Mouse (Mus musculus) urinary bladder, postnatal 25 days (tissue): ENCODE measurements at regions not wholly inside any gene's neighbourhood (a gene's known extent, or its start where the extent isn't known, plus 50 kb on each side); places are given as distances from the start of the nearest gene placed in this dataset.

ENCODE experiments used
- DNase-seq: peaks from one replicate; pipeline ENCODE4 v3.0.0; 2022; ENCODE audit warnings: low spot score

DNA sequence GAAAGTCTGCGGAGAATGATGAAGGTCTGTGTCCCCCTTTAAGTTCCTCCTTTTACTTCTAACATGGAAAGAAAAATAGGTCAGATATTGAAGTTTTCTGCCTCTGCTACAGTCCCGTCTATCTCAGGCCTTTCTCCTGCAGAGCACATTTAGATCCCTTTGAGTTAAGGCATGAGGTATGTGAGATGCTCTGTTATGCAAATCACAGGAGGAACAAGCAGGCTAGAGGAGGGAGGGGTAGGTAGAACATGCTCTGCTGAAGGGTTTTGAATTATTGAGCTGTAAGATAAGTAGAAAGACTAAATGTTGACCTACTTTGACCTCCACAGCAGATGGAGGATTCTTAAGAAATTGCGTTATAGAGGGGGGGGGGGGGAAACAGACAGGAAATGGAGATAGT lies 228.4 kb upstream of the Ldb2 start:
- no peak for DNase-seq

DNA sequence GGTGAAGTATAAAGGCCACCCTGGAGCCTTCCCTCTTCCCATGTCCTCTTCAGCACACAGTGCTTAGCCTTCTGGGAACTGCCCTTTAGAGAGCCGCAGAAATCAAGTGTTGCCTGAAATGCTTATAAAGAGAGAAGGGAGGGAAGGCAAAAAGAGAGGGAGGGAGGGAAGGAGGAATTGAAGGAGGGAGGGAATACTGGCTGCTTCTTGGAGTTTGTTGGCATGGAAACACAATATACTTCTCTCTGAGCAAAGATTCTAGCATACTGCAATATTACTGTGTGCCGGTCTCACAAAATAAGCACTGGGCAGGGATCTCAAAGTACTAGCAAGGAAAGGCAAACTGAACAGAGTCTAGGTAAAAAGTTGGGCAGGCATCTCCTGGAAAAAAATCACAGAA lies 225.9 kb upstream of the Ldb2 start:
- no peak for DNase-seq

DNA sequence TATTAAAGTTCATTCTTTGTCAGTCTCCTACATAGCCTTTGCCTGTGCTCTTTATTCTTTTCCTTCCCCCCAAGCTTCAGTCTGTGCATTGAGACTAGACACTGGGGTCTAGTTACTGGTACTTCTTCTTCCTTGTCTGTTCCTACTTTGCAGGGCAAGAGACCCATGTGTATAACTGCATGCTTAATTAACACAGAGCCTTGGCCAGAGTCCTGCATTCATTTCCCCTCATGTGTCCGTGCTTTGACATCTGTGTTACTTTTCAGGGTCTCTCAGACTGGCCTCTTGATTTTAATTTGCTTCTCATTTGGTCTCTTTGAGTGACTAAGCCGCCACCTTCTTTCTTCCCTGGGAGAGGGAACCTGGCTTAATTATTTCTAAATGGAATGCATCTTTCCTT lies 208.4 kb upstream of the Ldb2 start:
- DNase-seq, result no peak

DNA sequence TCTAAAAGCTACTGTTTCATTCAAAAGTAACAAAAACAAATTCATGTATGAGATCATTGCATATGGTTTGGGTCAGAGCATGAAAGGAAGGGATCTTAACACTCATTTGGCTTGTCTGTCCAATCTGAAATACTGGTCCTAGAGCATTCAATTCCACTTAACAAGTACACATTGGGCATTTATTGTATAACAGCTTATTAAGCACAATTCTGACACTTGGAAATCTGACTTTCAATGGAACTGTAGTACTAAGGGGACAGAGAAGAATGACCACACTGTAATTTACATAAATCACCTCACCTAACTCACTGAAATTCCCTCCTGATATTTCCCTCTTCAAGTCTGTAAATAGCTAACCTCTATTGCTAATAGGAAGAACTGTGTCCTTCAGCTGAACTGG lies 201.5 kb upstream of the Ldb2 start:
- DNase-seq, result no peak

DNA sequence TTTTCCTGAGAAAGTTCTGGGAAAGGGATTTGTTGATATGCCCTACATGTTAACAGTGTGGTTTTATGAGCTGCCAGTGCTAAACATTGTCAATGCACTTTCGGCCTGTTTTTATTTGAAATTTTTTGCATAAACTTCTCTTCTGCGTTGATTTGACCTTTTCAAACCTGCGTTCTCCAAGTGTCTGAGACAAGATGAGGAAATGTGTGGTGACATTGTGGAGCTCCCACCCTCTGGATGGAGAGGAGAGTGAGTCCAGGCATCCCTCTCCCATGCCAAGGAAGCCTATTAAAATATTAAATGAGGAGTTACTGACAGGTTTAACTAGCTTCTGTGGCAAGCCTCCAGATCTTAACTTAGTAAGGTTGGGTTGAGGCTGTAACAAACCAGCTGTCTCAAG lies 199.6 kb upstream of the Ldb2 start:
- no peak for DNase-seq

DNA sequence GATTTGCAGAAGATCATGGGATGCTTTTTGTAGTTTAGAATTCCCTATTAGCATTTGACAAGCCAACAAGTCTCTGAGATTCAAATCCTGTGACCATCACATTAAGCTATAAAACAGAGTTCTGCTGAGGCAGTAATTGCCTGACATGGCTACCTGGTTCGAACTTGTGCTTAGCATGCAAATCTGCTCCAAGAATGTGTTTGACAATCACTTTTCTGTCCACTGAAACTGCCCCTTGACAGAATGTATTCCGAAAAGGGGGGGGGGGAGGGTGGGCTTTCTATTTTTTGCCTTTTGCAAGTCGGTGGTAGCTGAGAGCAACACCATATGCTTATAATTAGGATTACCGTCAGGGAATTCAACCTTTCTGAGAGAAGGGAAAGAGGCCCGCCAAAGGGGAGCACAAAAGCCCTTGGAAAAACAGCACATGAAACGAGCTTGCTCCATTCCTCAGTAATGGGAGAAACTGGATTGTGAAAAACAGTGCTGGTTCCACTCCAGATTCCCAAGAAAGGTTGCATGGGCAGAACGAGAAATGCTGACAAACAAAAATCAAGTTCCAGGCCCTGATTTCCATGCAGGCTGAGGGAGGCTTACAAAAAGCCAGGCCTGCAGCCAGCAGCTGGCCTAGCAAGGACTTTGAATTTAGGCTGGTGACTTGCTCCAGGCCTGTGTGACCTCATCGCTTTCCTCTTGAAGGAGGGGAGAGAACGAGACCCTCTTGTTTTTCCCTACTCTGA lies 176.1 kb upstream of the Ldb2 start:
- no peak for DNase-seq

DNA sequence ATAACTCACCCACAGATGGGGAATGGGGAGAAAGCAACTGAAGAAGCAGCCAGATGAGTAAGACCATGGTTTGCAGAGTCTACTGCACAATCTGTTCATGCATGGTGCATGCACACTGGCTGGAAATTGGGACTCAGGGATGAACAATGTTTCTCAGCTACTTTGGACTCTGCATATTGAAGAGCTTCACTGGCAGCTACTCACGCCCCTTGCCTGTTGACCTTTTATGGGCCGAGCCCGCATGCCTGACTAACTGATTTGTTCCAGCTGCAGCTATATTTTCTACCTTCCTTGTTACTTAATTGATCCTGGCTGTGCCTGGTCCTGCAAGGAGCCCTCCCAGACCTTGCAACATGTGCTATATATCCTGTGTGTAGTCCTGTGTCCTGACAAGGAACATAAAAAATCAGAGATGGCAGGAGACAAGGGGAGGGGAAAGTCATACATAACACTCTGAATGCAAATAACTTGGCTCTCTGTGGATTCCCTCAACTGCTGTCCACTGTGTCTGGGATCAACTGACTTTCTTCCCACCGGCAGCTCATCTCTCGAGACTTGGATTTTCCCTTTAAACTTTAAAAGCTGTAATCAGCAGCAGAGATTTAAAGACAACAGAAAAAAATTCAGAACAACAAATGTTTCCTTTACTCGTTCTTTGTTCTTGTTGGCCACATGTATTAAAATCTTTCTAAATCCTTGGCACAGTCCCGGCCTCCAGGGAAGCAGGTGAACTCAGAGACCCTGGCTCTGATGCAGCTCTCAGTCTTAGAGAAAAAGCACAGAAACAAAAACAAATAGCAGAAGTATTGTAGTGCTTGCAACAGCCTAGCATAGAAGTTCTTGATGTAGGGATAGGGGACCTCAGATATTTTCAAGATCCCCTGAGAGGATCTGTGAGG lies 143.8 kb upstream of the Ldb2 start:
- DNase-seq, result no peak

DNA sequence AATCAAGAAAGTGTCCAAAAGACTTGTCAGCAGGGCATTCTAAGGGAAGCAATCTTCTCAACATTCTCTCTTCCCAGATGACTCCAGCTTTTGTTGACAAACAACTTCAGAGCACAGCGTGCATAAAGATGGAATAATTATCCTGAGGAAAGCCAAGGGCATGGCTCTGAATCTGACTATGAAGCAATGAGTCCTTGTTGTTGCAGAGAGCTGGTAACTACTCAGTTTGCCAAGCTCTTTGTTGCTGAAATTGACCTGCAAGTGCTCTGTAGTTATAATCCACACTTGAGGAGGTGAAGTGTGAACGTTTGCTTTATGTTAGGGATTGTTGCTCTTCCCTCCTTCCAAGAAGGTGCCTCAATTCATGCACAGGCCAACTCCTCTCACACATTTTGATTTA lies 143.1 kb upstream of the Ldb2 start:
- DNase-seq, result no peak

DNA sequence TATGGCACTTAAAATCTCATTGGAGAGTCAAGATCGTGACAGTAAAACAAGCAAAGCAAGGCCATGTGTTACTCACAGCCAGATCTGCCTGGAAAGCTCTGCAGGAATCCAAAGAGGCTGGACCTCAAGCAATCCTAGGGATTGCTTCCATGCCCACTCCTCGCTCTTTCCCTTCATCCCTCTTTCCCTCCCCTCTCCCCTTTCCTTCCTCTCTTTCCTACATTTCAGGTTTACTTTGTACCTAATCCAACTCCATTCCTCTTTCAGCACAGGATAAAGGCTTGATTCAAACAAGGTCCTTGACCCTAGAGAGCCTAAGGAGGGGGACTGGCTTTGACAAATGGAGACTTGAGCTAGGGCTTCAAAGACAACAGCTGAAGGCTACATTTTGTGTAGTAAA lies 126.0 kb upstream of the Ldb2 start:
- DNase-seq, result no peak

DNA sequence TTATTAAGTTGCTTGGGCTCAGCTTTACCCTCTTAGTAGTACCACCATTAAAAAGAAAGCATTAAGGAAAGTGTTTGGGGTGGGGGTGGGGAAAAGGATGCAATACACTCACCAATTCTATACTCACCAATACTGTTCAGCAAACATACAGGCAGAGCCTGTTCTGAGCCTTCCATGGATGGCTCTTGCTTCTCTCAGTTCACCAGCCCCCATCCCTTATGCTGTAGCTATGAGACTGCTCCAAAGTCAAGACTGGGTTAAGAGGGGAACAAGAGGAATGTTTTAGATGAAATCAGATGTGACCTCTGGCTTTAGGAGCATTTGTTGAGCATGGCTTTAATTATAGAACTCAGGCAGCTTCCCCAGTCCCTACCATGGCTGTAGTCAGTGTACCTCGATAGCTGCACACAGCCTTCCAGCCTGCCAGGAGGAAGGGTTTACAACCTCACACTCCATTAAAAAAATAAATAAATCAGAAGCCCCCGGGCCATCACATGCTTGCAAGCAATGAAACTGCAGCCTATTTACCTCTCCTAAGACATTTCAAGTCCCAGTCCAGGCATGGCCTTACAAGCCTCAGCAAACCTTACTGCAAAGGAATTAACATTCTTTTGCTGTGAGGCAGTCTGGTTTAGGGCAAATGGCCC lies 122.8 kb upstream of the Ldb2 start:
- DNase-seq, result no peak

DNA sequence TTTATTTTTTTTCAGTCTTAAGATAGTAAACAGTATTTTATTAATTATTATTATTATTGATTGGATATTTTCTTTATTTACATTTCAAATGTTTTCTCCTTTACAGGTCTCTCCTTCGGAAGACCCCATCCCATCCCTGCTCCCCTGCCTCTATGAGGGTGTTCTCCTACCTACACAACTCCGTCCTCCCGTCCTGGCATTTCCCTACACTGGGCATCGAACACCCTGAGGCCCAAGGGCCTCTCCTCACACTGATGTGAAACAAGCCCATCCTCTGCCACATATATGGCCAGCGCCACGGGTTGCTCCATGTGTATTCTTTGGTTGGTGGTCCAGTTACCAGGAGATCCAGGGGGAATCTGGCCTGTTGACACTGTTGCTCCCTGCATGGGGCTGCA lies 118.3 kb upstream of the Ldb2 start:
- DNase-seq, result no peak

DNA sequence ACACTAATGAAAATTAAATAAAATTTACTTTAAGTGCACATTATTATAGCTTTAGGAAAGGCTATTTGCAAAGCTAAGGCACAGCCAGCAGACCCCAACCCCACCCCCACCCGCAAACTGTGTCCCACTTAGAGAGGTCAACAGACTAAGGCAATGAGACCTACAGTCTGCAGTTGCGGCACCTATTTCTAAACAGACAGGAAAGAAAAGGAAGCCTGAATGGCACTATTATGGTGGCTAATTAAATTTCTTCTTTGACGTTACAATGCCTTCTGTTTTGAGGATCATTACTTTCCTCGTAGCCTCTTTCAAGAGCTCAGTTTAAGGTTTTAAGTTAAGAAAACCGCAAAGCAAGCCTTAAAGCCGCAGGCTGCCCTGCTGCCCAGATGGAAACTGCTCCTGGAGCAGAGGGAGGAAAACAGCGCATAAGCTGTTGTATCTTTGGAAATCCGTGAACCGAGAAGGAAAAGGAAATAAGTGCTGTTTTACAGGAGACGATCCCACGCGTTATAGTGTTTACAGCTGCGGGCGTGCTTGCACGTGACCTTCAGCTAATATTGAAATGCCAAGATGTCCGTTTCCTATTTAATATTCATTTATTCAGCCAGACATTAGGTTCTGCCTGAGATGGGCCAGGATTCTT lies 117.8 kb upstream of the Ldb2 start:
- DNase-seq, result no peak

DNA sequence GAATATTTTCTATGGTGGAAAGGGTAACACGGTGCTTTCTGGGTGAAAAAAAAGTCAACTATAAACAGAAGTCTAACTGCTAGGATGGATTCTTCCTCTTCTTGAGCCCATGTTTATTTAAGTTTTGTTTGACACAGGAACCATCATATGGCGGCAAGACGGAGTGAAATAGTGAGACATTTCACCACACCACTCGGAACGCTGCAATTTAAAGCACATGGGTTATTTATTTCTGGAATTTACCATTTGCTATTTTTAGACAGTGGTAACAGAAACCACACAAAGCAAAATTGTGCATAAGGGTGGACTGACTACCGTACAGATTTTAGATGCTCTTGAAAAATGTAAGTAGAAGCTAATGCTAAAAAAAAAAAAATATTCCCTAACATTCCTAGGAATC lies 103.1 kb upstream of the Ldb2 start:
- no peak for DNase-seq

DNA sequence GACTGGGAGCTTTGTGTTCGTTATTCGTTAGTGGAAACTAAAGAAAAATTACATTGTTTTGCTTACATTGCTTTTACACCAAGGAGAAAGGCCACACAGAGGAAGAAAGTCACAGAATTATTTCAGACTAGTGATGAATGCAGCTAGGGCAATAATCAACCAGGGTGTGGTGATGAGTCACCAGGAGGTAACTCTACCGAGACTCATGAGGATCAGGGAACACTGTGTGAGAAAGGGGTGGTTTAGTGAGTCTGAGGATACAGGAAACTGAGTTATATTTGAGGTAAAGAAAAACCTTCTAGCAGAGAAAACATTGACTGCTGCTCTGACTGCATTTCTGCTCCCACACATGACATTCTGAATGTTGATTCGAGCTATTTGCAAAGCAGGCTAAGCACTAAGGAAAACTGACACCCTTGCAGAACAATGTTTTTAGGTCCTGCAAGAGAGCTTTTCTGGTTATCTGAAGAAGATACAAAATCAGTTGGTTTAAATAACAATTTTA lies 87.1 kb upstream of the Ldb2 start:
- DNase-seq, result no peak

DNA sequence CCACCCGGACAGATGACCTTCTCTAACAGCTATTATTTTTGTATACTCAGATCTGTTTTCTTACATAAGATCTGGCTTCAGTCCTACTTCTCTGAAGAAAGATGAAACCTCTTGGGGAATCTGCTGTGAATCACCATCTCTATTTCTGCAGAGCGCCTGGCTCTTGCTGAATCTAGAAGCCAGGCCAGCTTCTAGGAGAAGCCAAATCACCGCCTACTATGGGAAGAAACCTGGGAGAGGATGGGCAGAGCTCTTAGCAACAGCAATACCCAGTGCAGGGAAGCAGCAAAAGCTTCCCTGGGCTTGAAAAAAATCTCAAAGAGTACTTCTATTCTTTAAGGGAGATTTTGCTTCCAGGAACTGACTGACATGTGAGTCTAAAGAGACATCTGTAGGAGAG lies 77.5 kb upstream of the Ldb2 start:
- DNase-seq, result peak; percentile 15

DNA sequence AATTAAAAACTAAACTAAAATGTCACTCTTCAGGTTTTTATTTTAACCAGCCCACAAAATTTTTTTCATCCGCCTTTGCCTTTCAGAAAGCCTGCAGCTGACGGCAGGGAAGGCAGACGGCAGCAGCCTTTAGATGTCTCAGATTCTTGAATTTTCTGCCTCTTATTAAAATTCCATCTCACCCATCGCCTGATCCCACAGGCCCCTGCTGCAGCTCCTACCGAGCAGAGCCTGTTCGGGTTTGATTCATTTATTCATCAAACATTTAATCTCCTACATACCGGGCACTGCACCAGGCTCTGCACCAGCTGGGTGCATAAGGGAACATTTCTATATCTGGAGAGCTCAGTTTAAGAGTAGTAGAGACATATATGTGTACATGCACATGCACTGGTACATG lies 72.8 kb upstream of the Ldb2 start:
- no peak for DNase-seq

DNA sequence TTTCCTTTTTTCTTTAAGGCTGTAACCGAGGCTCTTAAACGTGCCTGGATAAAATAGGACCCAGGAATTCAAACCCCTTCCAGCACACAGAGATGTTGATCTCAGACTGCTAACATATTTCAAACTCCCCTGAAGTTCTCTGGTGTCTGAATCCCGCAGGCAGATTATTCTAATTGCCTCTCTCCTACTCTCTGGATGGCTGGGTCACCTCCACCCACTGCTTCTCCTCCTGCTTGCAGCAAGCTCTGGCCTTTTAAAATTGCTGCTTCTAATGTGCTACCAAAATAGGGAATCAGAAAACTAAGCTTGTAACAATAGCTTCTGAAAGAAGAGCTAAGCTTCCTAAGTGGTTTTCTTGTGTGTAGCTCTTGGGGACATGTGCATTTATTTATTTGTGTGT lies 64.4 kb upstream of the Ldb2 start:
- no peak for DNase-seq

DNA sequence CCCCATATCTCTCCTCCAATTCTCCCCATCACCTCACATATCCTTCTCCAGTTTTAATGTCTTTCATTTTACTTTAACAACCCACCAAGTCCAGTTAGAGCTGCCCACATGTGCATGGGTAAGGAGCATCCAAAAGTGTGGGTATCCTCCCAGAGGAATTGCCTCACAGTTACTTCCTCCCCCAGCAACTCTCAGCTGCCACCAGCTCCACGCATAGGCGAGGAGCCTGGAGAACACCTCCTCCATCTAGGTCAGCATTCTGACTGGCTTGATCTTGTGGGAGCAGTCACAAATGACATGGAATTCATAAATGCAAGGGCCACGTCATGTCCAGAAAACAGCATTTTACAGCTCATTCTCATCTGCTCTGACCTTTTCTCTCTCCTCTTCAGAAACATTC lies 63.9 kb upstream of the Ldb2 start:
- no peak for DNase-seq

DNA sequence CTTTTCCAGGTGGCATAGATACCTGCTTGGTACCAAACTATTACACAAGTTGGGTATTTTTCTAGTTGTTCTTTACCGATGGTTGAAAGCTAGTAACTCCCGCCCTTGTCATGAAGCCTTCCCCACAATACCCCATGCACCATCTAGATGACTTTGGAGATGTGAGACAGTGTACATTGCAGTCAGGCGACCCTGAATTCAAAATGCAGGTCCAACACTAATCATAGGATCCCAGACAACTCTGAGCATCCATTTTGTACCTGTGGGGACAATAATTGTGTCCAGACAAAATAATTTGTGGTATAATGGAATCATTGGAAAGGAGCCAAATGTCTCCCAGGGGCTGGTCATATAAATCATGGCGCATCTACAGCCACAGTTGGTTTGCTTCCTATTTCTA lies 54.7 kb upstream of the Ldb2 start:
- no peak for DNase-seq
